Mouse (Mus musculus) limb, embryonic 12.5 days (tissue): ENCODE data around the gene Mmp9. TPM values are rescaled to one million over a fixed set of nuclear protein-coding genes. Genes with fewer than 3 reads are reported as not detected.
A peak's percentile ranks its signal among the peaks of the same experiment; 100 is the strongest.

Experiments used
- ATAC-seq: fragments of 200-750 bp; cut with Nextera tagmentation; 2 replicates; pipeline ENCODE4 v1.8.0; 2017; ENCODE audit warnings: low read depth, moderate TSS enrichment; ENCODE audit not compliant: insufficient number of reproducible peaks, insufficient read depth, low FRiP score, low TSS enrichment
- H3K27ac ChIP-seq: fragments of 300-500 bp; sonication (generic); 2 replicates; pipeline ENCODE4 v1.5.1; 2016; ENCODE audit warnings: mild to moderate bottlenecking, moderate library complexity
- H3K27me3 ChIP-seq: fragments of 300-500 bp; sonication (generic); 2 replicates; pipeline ENCODE4 v1.6.1; 2016; ENCODE audit warnings: mild to moderate bottlenecking, moderate library complexity
- H3K36me3 ChIP-seq: fragments of 300-500 bp; sonication (generic); 2 replicates; pipeline ENCODE4 v1.6.1; 2016; ENCODE audit warnings: mild to moderate bottlenecking, moderate library complexity
- H3K4me1 ChIP-seq: fragments of 300-500 bp; sonication (generic); replicated peaks from 2 replicates; pipeline ENCODE4 v1.6.1; 2016
- H3K4me2 ChIP-seq: fragments of 300-500 bp; sonication (generic); 2 replicates; pipeline ENCODE4 v1.6.1; 2016; ENCODE audit warnings: mild to moderate bottlenecking, moderate library complexity
- H3K4me3 ChIP-seq: fragments of 300-500 bp; sonication (generic); replicated peaks from 2 replicates; pipeline ENCODE4 v1.5.1; 2016; ENCODE audit warnings: mild to moderate bottlenecking
- H3K9ac ChIP-seq: fragments of 300-500 bp; sonication (generic); replicated peaks from 2 replicates; pipeline ENCODE4 v1.6.1; 2016; ENCODE audit warnings: mild to moderate bottlenecking, moderate library complexity
- H3K9me3 ChIP-seq: fragments of 300-500 bp; sonication (generic); 2 replicates; pipeline ENCODE4 v1.6.1; 2016; ENCODE audit warnings: mild to moderate bottlenecking, moderate library complexity
- WGBS: fragments of 180-500 bp; shearing (Covaris S2); methylation state at CpG from one replicate; pipeline ENCODE4 v1.1.7; 2016; 5-methylcytosine and 5-hydroxymethylcytosine counted together
- polyA plus RNA-seq: library from polyadenylated mRNA; unstranded; fragments of >200 nt; fragmentation: Nextera tagmentation; extraction: Ambion mirVana; gene quantifications from 2 replicates; pipeline ENCODE4 v1.2.1, GENCODE M21; 2016

Mmp9 gene
- polyA plus RNA-seq, 1 experiment from 2014 or later: 1.9 TPM

DNA sequence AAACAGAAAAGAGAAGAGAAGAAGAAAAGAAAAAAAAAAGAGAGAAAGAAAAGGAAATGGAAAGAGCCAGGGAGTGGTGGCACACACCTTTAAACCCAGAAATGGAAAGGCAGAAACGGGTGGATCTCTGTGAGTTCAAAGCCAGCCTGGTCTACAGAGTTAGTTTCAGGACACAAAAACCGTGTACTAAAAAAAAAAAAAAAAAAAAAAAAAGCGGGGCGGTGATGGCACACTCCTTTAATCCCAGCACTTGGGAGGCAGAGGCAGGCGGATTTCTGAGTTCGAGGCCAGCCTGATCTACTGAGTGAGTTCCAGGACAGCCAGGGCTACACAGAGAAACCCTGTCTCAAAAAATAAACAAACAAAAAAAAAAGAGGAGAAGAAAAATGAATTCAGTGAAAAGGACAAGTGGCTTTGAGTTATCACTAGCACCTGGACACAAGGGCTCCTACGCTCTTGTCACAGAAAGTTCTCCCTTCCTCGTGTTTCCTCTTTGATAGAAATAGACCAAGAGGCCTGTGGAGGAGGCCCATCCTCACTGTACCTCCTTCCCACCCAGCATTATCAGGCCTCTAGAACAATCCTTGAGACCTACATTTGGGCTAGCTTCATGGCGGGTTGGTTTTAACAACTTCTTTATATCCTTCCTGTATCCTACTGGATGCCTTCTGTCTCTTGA, 27.7 kb upstream of the Mmp9 start:
- Histone ChIP-seq H3K27me3 (no peaks in the 10 kb centered on the region), H3K36me3 (peaks cover 14% of the 10 kb centered on the region), H3K4me2 (peak overlapping the region; percentile 93; the same call in 1 of the 2 replicates), H3K9me3 (no peaks in the 10 kb centered on the region), H3K27ac (no peak overlapping the region), H3K4me1 (peaks cover 33% of the 10 kb centered on the region), H3K9ac (no peak overlapping the region), H3K4me3 (no peak overlapping the region)
- WGBS: 91% methylated on average over 8 of the region's 9 CpGs
- no peak for ATAC-seq

DNA sequence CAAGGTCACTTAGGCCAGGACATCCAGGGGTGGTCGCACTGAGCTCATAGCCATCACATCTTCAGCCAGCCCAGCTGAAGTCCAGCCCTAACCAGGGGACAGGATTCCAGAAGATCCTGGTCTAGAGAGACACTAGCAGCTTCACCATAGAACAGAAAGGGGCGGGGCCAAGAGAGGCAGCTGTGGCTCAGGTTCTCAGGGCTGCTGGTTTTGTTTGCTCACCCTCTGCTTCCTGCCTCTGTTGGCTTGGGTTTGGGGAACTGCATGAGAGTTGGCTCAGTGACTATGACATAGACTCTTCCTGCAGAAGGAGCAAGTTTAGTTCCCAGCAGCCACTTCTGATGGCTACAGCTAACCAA, 27.2 kb upstream of the Mmp9 start:
- no peak overlapping the region for H3K4me2 ChIP-seq
- no peaks in the 10 kb centered on the region for H3K9me3 ChIP-seq
- peaks cover 37% of the 10 kb centered on the region for H3K4me1 ChIP-seq
- H3K4me3 ChIP-seq: no peak overlapping the region
- 96% methylated on average over 2 of the region's 2 CpGs for WGBS
- H3K9ac ChIP-seq: no peak overlapping the region; the same call in 1 of the 2 replicates
- no peaks in the 10 kb centered on the region for H3K27me3 ChIP-seq
- H3K27ac ChIP-seq: no peak overlapping the region
- peaks cover 9% of the 10 kb centered on the region for H3K36me3 ChIP-seq
- no peak for ATAC-seq

DNA sequence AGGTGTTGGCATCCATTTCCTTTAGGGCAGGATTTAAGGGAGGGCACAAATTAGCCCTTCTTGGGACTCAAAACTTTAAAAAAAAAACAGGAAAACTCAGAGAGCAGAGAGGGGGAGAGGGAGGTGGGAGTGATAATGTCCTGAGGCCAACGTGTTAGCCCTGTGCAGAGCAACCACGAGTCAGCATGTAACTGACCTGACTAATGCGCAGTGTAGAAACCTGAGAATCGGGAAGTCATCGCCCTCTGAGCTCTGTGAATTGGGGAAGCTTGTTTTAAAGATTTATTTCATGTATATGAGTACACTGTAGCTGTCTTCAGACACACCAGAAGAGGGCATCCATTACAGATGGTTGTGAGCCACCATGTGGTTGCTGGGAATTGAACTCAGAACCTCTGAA, 23.8 kb upstream of the Mmp9 start:
- H3K9me3 ChIP-seq: no peaks in the 10 kb centered on the region
- H3K36me3 ChIP-seq: peaks cover 9% of the 10 kb centered on the region; the same call in 1 of the 2 replicates
- WGBS: 69% methylated on average over 5 of the region's 5 CpGs
- no peak for ATAC-seq
- no peak overlapping the region for H3K4me2 ChIP-seq
- no peaks in the 10 kb centered on the region for H3K27me3 ChIP-seq
- no peak overlapping the region for H3K4me3 ChIP-seq
- H3K27ac ChIP-seq: no peak overlapping the region
- no peak overlapping the region for H3K9ac ChIP-seq
- H3K4me1 ChIP-seq: peaks cover 30% of the 10 kb centered on the region

DNA sequence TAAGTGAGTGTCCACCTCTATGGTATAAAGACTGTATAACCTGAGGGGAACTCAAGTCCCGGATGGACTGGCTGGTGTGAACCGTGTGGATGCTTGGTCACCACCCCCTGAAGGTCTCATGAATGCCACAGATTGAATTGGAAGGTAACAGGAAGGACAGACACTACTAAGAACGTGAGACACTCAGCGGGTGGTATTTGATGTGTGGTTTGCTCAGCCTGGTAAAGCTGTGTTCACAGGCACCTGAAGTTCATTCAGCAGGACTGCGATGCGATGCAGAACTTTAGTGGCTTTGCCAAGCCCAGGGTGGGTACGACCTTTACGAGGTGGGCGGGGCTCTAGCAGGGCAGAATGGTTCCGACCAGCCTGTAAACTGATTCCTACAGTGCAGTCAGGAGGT, 23.2 kb upstream of the Mmp9 start:
- peaks cover 25% of the 10 kb centered on the region for H3K4me1 ChIP-seq
- H3K4me3 ChIP-seq: no peak overlapping the region
- no peak overlapping the region for H3K9ac ChIP-seq
- no peak for ATAC-seq
- no peaks in the 10 kb centered on the region for H3K9me3 ChIP-seq
- 0 out of 2 replicates have a peak overlapping the region, but pooled peaks have one; percentile 3 for H3K27ac ChIP-seq
- WGBS: 31% methylated on average over 10 of the region's 10 CpGs
- no peaks in the 10 kb centered on the region for H3K27me3 ChIP-seq
- H3K4me2 ChIP-seq: no peak overlapping the region
- H3K36me3 ChIP-seq: peaks cover 9% of the 10 kb centered on the region; the same call in 1 of the 2 replicates

DNA sequence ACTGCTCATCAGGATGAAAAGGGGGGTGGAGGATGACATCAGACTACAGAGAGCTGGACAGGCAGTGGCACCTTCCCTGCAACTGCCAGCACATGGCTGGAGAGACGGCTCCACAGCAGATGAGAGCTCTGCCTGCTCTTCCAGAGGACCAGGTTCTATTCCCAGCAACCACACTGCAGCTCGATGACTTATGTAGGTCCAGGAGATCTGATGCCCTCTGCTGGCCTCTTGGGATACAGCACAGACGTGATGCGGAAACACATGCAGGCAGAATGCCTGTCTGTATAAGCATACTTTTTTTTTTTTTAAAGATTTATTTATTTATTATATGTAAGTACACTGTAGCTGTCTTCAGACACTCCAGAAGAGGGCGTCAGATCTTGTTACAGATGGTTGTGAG, 22.3 kb upstream of the Mmp9 start:
- peaks cover 9% of the 10 kb centered on the region; the same call in 1 of the 2 replicates for H3K36me3 ChIP-seq
- H3K9me3 ChIP-seq: no peaks in the 10 kb centered on the region
- H3K4me3 ChIP-seq: no peak overlapping the region
- H3K27ac ChIP-seq: no peak overlapping the region
- peaks cover 23% of the 10 kb centered on the region for H3K4me1 ChIP-seq
- H3K27me3 ChIP-seq: no peaks in the 10 kb centered on the region
- no peak overlapping the region for H3K4me2 ChIP-seq
- no peak overlapping the region for H3K9ac ChIP-seq
- WGBS: 65% methylated on average over 5 of the region's 5 CpGs
- no peak for ATAC-seq

DNA sequence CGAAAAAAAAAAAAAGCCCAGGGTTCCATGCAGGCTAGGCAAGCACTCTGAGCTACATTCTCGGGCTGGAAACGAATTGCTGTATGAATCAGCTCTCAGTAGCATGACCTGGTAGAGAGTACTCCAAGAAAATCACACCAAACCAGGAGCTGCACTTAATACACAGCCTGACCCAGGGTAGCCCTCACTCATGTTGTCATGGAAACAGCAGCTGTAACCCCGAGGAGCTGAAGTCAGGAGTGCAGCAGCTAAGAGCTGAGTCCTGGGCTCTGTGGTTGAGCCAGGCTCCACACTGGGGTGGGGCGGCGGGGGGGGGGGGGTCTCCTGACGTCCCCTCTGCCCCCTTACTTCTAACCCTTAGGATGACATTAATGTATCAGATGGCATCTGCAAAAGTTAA, 18.6 kb upstream of the Mmp9 start:
- no peaks in the 10 kb centered on the region for H3K27me3 ChIP-seq
- H3K4me3 ChIP-seq: no peak overlapping the region
- peaks cover 9% of the 10 kb centered on the region; the same call in 1 of the 2 replicates for H3K36me3 ChIP-seq
- no peak overlapping the region for H3K4me2 ChIP-seq
- no peaks in the 10 kb centered on the region for H3K9me3 ChIP-seq
- H3K27ac ChIP-seq: no peak overlapping the region
- no peak for ATAC-seq
- H3K4me1 ChIP-seq: peaks cover 19% of the 10 kb centered on the region
- 65% methylated on average over 7 of the region's 7 CpGs for WGBS
- no peak overlapping the region for H3K9ac ChIP-seq

DNA sequence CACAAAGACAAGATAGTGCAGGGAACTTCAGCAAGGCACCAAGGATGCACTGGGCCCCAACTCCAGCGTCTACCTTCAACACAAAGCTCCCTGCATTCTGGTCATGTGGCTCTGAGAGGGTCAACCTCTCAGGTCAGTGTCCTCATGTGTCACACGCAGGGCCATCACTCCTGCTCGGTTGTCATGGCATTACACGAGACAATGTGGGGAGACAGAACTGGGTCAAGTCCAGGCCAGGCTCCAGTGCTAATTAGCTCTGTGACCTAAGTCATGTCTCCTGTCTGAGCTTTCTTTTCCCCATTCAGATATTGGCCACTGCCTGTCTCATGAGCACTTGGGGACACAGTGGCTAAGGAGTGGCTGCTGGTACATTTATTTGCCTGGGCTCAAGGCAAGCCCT, 17.3 kb upstream of the Mmp9 start:
- 69% methylated on average over 4 of the region's 4 CpGs for WGBS
- Histone ChIP-seq H3K36me3 (peaks cover 9% of the 10 kb centered on the region; the same call in 1 of the 2 replicates), H3K4me2 (no peak overlapping the region), H3K27me3 (no peaks in the 10 kb centered on the region), H3K27ac (no peak overlapping the region), H3K4me1 (peaks cover 6% of the 10 kb centered on the region; the same call in 1 of the 2 replicates), H3K9me3 (no peaks in the 10 kb centered on the region), H3K9ac (no peak overlapping the region), H3K4me3 (no peak overlapping the region)
- ATAC-seq: no peak

DNA sequence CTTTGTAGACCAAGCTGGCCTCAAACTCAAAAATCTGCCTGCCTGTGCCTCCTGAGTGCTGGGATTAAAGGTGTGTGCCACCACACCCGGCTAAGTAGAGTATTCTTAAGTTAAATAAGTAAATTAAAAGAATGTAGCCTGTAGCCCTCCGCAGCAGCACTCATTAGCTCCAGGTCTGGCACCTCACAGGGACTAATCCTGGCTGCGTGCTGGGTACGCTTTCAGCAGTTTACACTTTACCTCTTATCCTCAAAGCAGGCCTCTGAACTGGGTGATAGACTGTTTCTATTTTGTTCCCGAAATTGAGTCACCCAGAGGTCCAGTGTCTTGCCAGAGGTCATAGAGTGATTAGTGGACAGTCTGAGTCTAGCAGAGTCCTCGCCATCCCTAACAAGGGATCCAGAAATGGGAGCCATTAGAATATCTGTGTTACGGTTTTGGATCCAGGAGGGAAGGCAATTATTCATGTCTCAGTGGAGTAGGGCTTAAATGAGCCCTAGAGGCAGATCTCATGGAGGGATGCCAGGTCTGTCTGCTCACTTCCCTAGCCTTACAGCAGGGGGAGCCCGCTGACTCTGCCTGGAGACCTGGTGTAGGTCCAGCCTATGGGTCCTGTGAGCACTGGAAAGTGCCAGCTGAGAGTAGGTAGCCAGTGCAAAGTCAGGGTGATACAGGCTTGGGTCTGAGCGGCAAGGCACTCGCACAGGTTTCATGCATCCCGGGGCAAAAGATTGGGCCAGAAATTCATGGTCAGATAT, 16.3 kb upstream of the Mmp9 start:
- 0 out of 2 replicates have a peak, but pooled peaks cover 6% of the 10 kb centered on the region for H3K4me1 ChIP-seq
- WGBS: 38% methylated on average over 11 of the region's 11 CpGs
- no peak overlapping the region for H3K4me3 ChIP-seq
- no peaks in the 10 kb centered on the region for H3K27me3 ChIP-seq
- H3K36me3 ChIP-seq: peaks cover 8% of the 10 kb centered on the region; the same call in 1 of the 2 replicates
- H3K9ac ChIP-seq: no peak overlapping the region
- no peak overlapping the region for H3K4me2 ChIP-seq
- ATAC-seq: peak; percentile 46; the same call in 1 of the 2 replicates
- H3K9me3 ChIP-seq: no peaks in the 10 kb centered on the region
- no peak overlapping the region for H3K27ac ChIP-seq

DNA sequence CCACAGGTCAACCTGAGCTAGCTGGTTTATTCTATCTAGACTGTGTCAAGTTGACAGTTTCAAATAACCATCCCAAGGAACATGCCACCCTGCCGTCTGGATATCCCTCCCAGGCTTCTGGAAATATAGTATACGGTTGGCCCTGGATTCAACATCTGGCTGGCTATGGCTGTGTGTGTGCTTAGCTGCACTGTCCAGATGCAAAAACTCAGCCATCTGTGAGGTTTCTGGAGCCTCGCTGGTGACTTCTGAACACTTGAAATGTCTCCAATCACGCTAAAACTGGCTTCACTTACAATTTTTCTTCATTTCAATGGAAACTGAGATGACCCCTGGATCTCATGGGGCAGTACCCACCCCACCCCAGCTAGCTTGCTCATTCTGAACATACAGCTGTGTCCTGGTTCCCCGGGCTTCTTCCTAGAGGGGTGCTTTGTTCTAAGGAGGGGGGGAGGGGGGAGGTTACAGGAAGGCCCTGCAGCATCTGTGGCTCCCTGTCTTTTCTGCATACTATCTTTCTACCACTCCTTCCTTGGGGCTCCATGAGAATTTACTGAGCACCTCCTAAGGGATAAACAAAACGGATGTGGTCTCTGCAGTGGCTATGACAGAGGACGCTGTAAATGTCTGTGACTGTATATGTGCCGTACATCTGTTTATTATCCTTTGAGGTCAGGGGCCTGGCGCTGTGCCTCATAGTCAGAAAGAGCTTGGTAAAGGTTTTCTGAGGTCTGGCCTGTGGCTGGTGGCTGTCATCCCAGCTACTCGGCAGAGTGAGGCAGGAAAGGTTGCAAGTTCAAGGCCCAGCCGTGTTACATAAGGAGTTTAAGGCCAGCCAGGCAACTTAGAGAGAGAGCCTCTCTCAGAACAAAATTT, 9.6 kb upstream of the Mmp9 start:
- Histone ChIP-seq H3K27ac (peak overlapping the region; percentile 14; the same call in 1 of the 2 replicates), H3K9ac (no peak overlapping the region), H3K4me1 (peaks cover 3% of the 10 kb centered on the region; the same call in 1 of the 2 replicates), H3K4me3 (no peak overlapping the region), H3K36me3 (no peaks in the 10 kb centered on the region), H3K4me2 (no peak overlapping the region), H3K9me3 (no peaks in the 10 kb centered on the region), H3K27me3 (peaks cover 22% of the 10 kb centered on the region)
- no peak for ATAC-seq
- WGBS: 42% methylated on average over 11 of the region's 11 CpGs

DNA sequence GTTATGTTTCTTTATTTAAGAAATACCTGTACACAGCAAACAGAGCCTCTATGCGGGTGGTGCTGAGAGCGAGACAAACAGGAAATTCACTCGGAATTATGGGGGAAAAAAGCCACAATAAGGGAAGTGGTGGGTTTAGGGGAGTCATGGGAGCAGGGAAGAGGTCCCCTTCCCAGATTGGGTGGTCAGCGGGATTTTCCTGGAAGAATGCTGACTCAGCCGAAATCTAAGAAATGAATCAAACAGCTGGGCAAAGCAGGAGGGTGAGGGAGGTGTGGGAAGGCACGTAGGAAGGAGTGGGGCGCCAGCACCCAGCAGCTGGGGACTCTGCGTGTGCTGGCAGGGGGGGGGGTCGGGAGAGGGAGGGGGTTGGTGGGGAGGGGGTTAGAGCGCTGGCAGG, 7.0 kb upstream of the Mmp9 start:
- no peak overlapping the region for H3K4me2 ChIP-seq
- H3K36me3 ChIP-seq: no peaks in the 10 kb centered on the region
- WGBS: 41% methylated on average over 9 of the region's 10 CpGs
- peaks cover 45% of the 10 kb centered on the region for H3K27me3 ChIP-seq
- ATAC-seq: no peak
- no peaks in the 10 kb centered on the region for H3K9me3 ChIP-seq
- H3K4me3 ChIP-seq: no peak overlapping the region
- H3K27ac ChIP-seq: no peak overlapping the region
- H3K9ac ChIP-seq: no peak overlapping the region
- H3K4me1 ChIP-seq: peaks cover 6% of the 10 kb centered on the region

DNA sequence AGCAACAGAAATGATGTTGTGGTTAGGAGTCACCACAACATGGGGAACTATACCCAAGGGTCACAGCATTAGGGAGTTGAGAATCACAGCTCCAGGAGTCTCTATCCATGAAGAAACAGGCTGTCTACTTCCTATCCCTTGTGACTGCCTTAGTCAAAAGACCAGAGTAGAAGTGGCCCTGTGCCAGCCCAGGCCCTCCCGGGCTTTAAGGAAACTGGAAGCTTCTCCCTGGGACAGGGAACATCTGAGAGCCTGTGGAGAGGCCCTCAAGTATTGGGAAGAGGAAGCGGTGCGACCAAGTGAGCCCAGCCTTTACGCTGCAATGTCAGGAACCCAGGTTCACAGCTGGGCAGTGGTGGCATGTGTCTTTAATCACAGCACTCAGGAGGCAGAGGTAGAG, 4.6 kb upstream of the Mmp9 start:
- Histone ChIP-seq H3K4me1 (peaks cover 31% of the 10 kb centered on the region), H3K4me2 (no peak overlapping the region), H3K9me3 (no peaks in the 10 kb centered on the region), H3K4me3 (no peak overlapping the region), H3K36me3 (no peaks in the 10 kb centered on the region), H3K27ac (no peak overlapping the region), H3K9ac (no peak overlapping the region), H3K27me3 (peaks cover 63% of the 10 kb centered on the region)
- WGBS: 69% methylated on average over 4 of the region's 4 CpGs
- no peak for ATAC-seq
